Mouse (Mus musculus): ENCODE data around the gene Gm8369. TPM values are rescaled to one million over a fixed set of nuclear protein-coding genes. Genes with fewer than 3 reads are reported as not detected.
"Not testable (repeated sequence)": the region's sequence is repeated elsewhere in the genome, so short reads cannot be mapped to it uniquely, and the experiment has no call there.

Gene Gm8369
- total RNA-seq, 2 experiments from 2014 or later: 14.4 TPM; not detected in 1

- ATAC-seq (replicated peaks; ENCODE audit: low FRiP score, poor library complexity, severe bottlenecking): no peak
Observed at GRCm38 (mm10) chr19:11504857-11505256, 19.1 kb downstream of the Gm8369 start.

- ATAC-seq (replicated peaks; ENCODE audit: low FRiP score, poor library complexity, severe bottlenecking): no peak
Observed at GRCm38 (mm10) chr19:11513458-11513857, 27.7 kb downstream of the Gm8369 start.

- ATAC-seq (replicated peaks; ENCODE audit: low FRiP score, poor library complexity, severe bottlenecking): no peak
Observed at GRCm38 (mm10) chr19:11516246-11516645, 30.5 kb downstream of the Gm8369 start, which contains the start of gene Ms4a6b. Ms4a6b (plus strand) TSS chr19:11516512.

- no peak for ATAC-seq (replicated peaks; ENCODE audit: low FRiP score, poor library complexity, severe bottlenecking)
Observed at GRCm38 (mm10) chr19:11516845-11517244, 31.1 kb downstream of the Gm8369 start.

- ATAC-seq (replicated peaks; ENCODE audit: low FRiP score, poor library complexity, severe bottlenecking): not testable (repeated sequence)
Observed at GRCm38 (mm10) chr19:11517373-11517772, 31.6 kb downstream of the Gm8369 start.

- not testable (repeated sequence) for ATAC-seq (replicated peaks; ENCODE audit: low FRiP score, poor library complexity, severe bottlenecking)
Observed at GRCm38 (mm10) chr19:11518356-11518755, 32.6 kb downstream of the Gm8369 start.

- no peak for ATAC-seq (replicated peaks; ENCODE audit: low FRiP score, poor library complexity, severe bottlenecking)
Observed at GRCm38 (mm10) chr19:11520146-11520545, 34.4 kb downstream of the Gm8369 start.

GRCm38 (mm10) chr19:11533421-11533820, 47.7 kb downstream of the Gm8369 start:
- no peak for ATAC-seq (replicated peaks; ENCODE audit: low FRiP score, poor library complexity, severe bottlenecking)

GRCm38 (mm10) chr19:11533888-11534445, 48.2 kb downstream of the Gm8369 start:
- no peak for ATAC-seq (replicated peaks; ENCODE audit: low FRiP score, poor library complexity, severe bottlenecking)

- no peak for ATAC-seq (replicated peaks; ENCODE audit: low FRiP score, poor library complexity, severe bottlenecking)
Observed at GRCm38 (mm10) chr19:11536593-11536992, 50.9 kb downstream of the Gm8369 start, which contains the start of gene Ms4a4d. Ms4a4d (plus strand) TSS chr19:11536801.

- no peak for ATAC-seq (replicated peaks; ENCODE audit: low FRiP score, poor library complexity, severe bottlenecking)
Observed at GRCm38 (mm10) chr19:11537336-11537735, 51.6 kb downstream of the Gm8369 start.

GRCm38 (mm10) chr19:11540166-11540821, 54.6 kb downstream of the Gm8369 start:
- ATAC-seq (replicated peaks; ENCODE audit: low FRiP score, poor library complexity, severe bottlenecking): not testable (repeated sequence)

GRCm38 (mm10) chr19:11544383-11544782, 58.6 kb downstream of the Gm8369 start:
- not testable (repeated sequence) for ATAC-seq (replicated peaks; ENCODE audit: low FRiP score, poor library complexity, severe bottlenecking)

GRCm38 (mm10) chr19:11547911-11548310, 62.2 kb downstream of the Gm8369 start:
- ATAC-seq (replicated peaks; ENCODE audit: low FRiP score, poor library complexity, severe bottlenecking): no peak

GRCm38 (mm10) chr19:11554726-11555125, 69.0 kb downstream of the Gm8369 start:
- no peak for ATAC-seq (replicated peaks; ENCODE audit: low FRiP score, poor library complexity, severe bottlenecking)

- ATAC-seq (replicated peaks; ENCODE audit: low FRiP score, poor library complexity, severe bottlenecking): not testable (repeated sequence)
Observed at GRCm38 (mm10) chr19:11559560-11559959, 73.8 kb downstream of the Gm8369 start.

Other genes starting within 250 kb of the Gm8369 start
- not detected in 2 replicates for gene Ms4a1, start 219.7 kb upstream of the Gm8369 start, total RNA-seq (2015; ENCODE audit: low replicate concordance)
- gene Ms4a1, start 219.7 kb upstream of the Gm8369 start, total RNA-seq (2017; ENCODE audit: low replicate concordance): 0.60 TPM in 1 of 2 replicates, not detected in the other
- not detected in 2 replicates for gene Ms4a5, start 202.1 kb upstream of the Gm8369 start, total RNA-seq (2015; ENCODE audit: low replicate concordance)
- not detected in 2 replicates for gene Ms4a5, start 202.1 kb upstream of the Gm8369 start, total RNA-seq (2017; ENCODE audit: low replicate concordance)
- gene Ms4a14, start 171.5 kb upstream of the Gm8369 start, total RNA-seq (2015; ENCODE audit: low replicate concordance): not detected in 2 replicates
- 0.26 TPM in 1 of 2 replicates, not detected in the other for gene Ms4a14, start 171.5 kb upstream of the Gm8369 start, total RNA-seq (2017; ENCODE audit: low replicate concordance)
- gene Ms4a7, start 149.8 kb upstream of the Gm8369 start, total RNA-seq (2015; ENCODE audit: low replicate concordance): 3.3 TPM in 1 of 2 replicates, not detected in the other
- gene Ms4a7, start 149.8 kb upstream of the Gm8369 start, total RNA-seq (2017; ENCODE audit: low replicate concordance): 8.4 and 23.1 TPM in 2 replicates
- 7.9 TPM in 1 of 2 replicates, not detected in the other for gene Ms4a4a, start 110.4 kb upstream of the Gm8369 start, total RNA-seq (2015; ENCODE audit: low replicate concordance)
- gene Ms4a4a, start 110.4 kb upstream of the Gm8369 start, total RNA-seq (2017; ENCODE audit: low replicate concordance): not detected in 2 replicates
- 13.0 and 20.8 TPM in 2 replicates for gene Ms4a4c, start 81.2 kb upstream of the Gm8369 start, total RNA-seq (2015; ENCODE audit: low replicate concordance)
- gene Ms4a4c, start 81.2 kb upstream of the Gm8369 start, total RNA-seq (2017; ENCODE audit: low replicate concordance): 17.3 and 17.6 TPM in 2 replicates
- gene Ms4a4b, start 42.4 kb upstream of the Gm8369 start, total RNA-seq (2015; ENCODE audit: low replicate concordance): 6.5 and 8.4 TPM in 2 replicates
- gene Ms4a4b, start 42.4 kb upstream of the Gm8369 start, total RNA-seq (2017; ENCODE audit: low replicate concordance): 1.4 and 7.5 TPM in 2 replicates
- 39.6 and 40.1 TPM in 2 replicates for gene Ms4a6c, start 16.6 kb upstream of the Gm8369 start, total RNA-seq (2015; ENCODE audit: low replicate concordance)
- gene Ms4a6c, start 16.6 kb upstream of the Gm8369 start, total RNA-seq (2017; ENCODE audit: low replicate concordance): 22.8 and 32.6 TPM in 2 replicates
- 16.3 and 30.7 TPM in 2 replicates for gene Ms4a6b, start 30.6 kb downstream of the Gm8369 start, total RNA-seq (2015; ENCODE audit: low replicate concordance)
- gene Ms4a6b, start 30.6 kb downstream of the Gm8369 start, total RNA-seq (2017; ENCODE audit: low replicate concordance): 6.0 and 12.7 TPM in 2 replicates
- gene Ms4a4d, start 50.9 kb downstream of the Gm8369 start, total RNA-seq (2015; ENCODE audit: low replicate concordance): not detected in 2 replicates
- not detected in 2 replicates for gene Ms4a4d, start 50.9 kb downstream of the Gm8369 start, total RNA-seq (2017; ENCODE audit: low replicate concordance)
- 2.5 and 8.4 TPM in 2 replicates for gene Ms4a6d, start 118.9 kb downstream of the Gm8369 start, total RNA-seq (2015; ENCODE audit: low replicate concordance)
- gene Ms4a6d, start 118.9 kb downstream of the Gm8369 start, total RNA-seq (2017; ENCODE audit: low replicate concordance): 0.60 and 2.4 TPM in 2 replicates
- 19.4 and 26.9 TPM in 2 replicates for gene Ms4a2, start 137.8 kb downstream of the Gm8369 start, total RNA-seq (2015; ENCODE audit: low replicate concordance)
- gene Ms4a2, start 137.8 kb downstream of the Gm8369 start, total RNA-seq (2017; ENCODE audit: low replicate concordance): 17.3 and 30.1 TPM in 2 replicates
- 204 and 267 TPM in 2 replicates for gene Ms4a3, start 154.9 kb downstream of the Gm8369 start, total RNA-seq (2015; ENCODE audit: low replicate concordance)
- 91.2 and 97.0 TPM in 2 replicates for gene Ms4a3, start 154.9 kb downstream of the Gm8369 start, total RNA-seq (2017; ENCODE audit: low replicate concordance)
- gene Oosp2, start 174.6 kb downstream of the Gm8369 start, total RNA-seq (2015; ENCODE audit: low replicate concordance): not detected in 2 replicates
- not detected in 2 replicates for gene Oosp2, start 174.6 kb downstream of the Gm8369 start, total RNA-seq (2017; ENCODE audit: low replicate concordance)
- 2.7 TPM in 1 of 2 replicates, not detected in the other for gene Oosp1, start 205.2 kb downstream of the Gm8369 start, total RNA-seq (2015; ENCODE audit: low replicate concordance)
- gene Oosp1, start 205.2 kb downstream of the Gm8369 start, total RNA-seq (2017; ENCODE audit: low replicate concordance): not detected in 2 replicates
- not detected in 2 replicates for gene Oosp3, start 211.1 kb downstream of the Gm8369 start, total RNA-seq (2015; ENCODE audit: low replicate concordance)
- not detected in 2 replicates for gene Oosp3, start 211.1 kb downstream of the Gm8369 start, total RNA-seq (2017; ENCODE audit: low replicate concordance)

All from erythroblast, adult 5-6 weeks (primary cell).